Mouse (Mus musculus) ES-Bruce4 (cell line): ENCODE measurements around the gene Casp6.

Source experiments
- CTCF ChIP-seq: IDR thresholded peaks from one replicate; pipeline ENCODE4 v1.8.1; 2011; ENCODE audit warnings: low read depth, low read length
- POLR2A ChIP-seq: IDR thresholded peaks from one replicate; pipeline ENCODE4 v1.8.1; 2011; ENCODE audit warnings: low read length; ENCODE audit not compliant: insufficient read depth

- TF ChIP-seq POLR2A (no peak), CTCF (no peak)
These were observed 21.3 kb upstream of the Casp6 start for GRCm38 (mm10) chr3:129879913-129880312.
